Mouse (Mus musculus): ENCODE results near the gene Gm13057. TPM values are rescaled to one million over a fixed set of nuclear protein-coding genes. Genes with fewer than 3 reads are reported as not detected.
"Not testable (repeated sequence)": the region's sequence is repeated elsewhere in the genome, so short reads cannot be mapped to it uniquely, and the experiment has no call there.

Gene Gm13057
- polyA plus RNA-seq (2016; fragmentation: Nextera tagmentation; extraction: Ambion mirVana), result not detected in 2 replicates

- WGBS, result no CpG with 5 or more reads among the region's 3 CpGs
- DNase-seq (ENCODE audit: low spot score); H3K36me3 ChIP-seq; H3K27ac ChIP-seq; H3K4me1 ChIP-seq; H3K4me3 ChIP-seq; H3K9me3 ChIP-seq (replicated peaks); H3K27me3 ChIP-seq (ENCODE audit: low read depth, poor library complexity, severe bottlenecking): not testable (repeated sequence)
These were observed at the start of gene Gm13057, which contains the start of gene BC080695 for GRCm38 (mm10) chr4:143551400-143551799. Gene Gm13057 (plus strand): TSS chr4:143551709. Gene BC080695 (plus strand): TSS chr4:143551700.

- H3K27ac ChIP-seq, result no peak within 1 kb of the TSS
- no peak for DNase-seq (ENCODE audit: low spot score)
- no peaks in the 10 kb centered on the region for H3K9me3 ChIP-seq (replicated peaks)
- no peaks in the 10 kb centered on the region for H3K4me1 ChIP-seq
- no peaks in the 10 kb centered on the region for H3K36me3 ChIP-seq
- no peak within 1 kb of the TSS for H3K4me3 ChIP-seq
- H3K27me3 ChIP-seq (ENCODE audit: low read depth, poor library complexity, severe bottlenecking), result no peaks in the 10 kb centered on the region
- 87% methylated on average over 3 of the region's 3 CpGs for WGBS
These were observed 40.5 kb upstream of the Gm13057 start, which contains the start of gene Gm13043 for GRCm38 (mm10) chr4:143511043-143511442. Gene Gm13043 (plus strand): TSS chr4:143511343.

- not testable (repeated sequence) for H3K9me3 ChIP-seq (replicated peaks); H3K27ac ChIP-seq; H3K36me3 ChIP-seq; H3K4me1 ChIP-seq; H3K4me3 ChIP-seq; DNase-seq (ENCODE audit: low spot score); H3K27me3 ChIP-seq (ENCODE audit: low read depth, poor library complexity, severe bottlenecking)
- WGBS, result no CpG with 5 or more reads among the region's 3 CpGs
These were observed 15.9 kb upstream of the Gm13057 start, which contains the start of gene Gm13040 for GRCm38 (mm10) chr4:143535654-143536053. Gene Gm13040 (plus strand): TSS chr4:143535954.

Other genes starting within 250 kb of the Gm13057 start
- gene Lrrc38, start 202.0 kb upstream of the Gm13057 start, polyA plus RNA-seq (2016; fragmentation: Nextera tagmentation; extraction: Ambion mirVana), result 0.08 and 0.14 TPM in 2 replicates
- not detected in 2 replicates for gene Pramel1, start 157.3 kb upstream of the Gm13057 start, polyA plus RNA-seq (2016; fragmentation: Nextera tagmentation; extraction: Ambion mirVana)
- 14.9 and 21.1 TPM in 2 replicates for gene Pramef8, start 139.3 kb upstream of the Gm13057 start, polyA plus RNA-seq (2016; fragmentation: Nextera tagmentation; extraction: Ambion mirVana)
- not detected in 2 replicates for gene Oog4, start 101.4 kb upstream of the Gm13057 start, polyA plus RNA-seq (2016; fragmentation: Nextera tagmentation; extraction: Ambion mirVana)
- not detected in 2 replicates for gene Gm13043, start 40.4 kb upstream of the Gm13057 start, polyA plus RNA-seq (2016; fragmentation: Nextera tagmentation; extraction: Ambion mirVana)
- gene Gm13040, start 15.8 kb upstream of the Gm13057 start, polyA plus RNA-seq (2016; fragmentation: Nextera tagmentation; extraction: Ambion mirVana), result not detected in 2 replicates
- not detected in 2 replicates for gene BC080695, start within 50 bp of the Gm13057 start, polyA plus RNA-seq (2016; fragmentation: Nextera tagmentation; extraction: Ambion mirVana)
- not detected in 2 replicates for gene Gm13083, start 63.3 kb downstream of the Gm13057 start, polyA plus RNA-seq (2016; fragmentation: Nextera tagmentation; extraction: Ambion mirVana)
- not detected in 2 replicates for gene Gm13088, start 105.5 kb downstream of the Gm13057 start, polyA plus RNA-seq (2016; fragmentation: Nextera tagmentation; extraction: Ambion mirVana)
- gene Gm13089, start 151.0 kb downstream of the Gm13057 start, polyA plus RNA-seq (2016; fragmentation: Nextera tagmentation; extraction: Ambion mirVana), result not detected in 2 replicates
- not detected in 2 replicates for gene Gm13078, start 167.7 kb downstream of the Gm13057 start, polyA plus RNA-seq (2016; fragmentation: Nextera tagmentation; extraction: Ambion mirVana)
- gene Gm13023, start 237.6 kb downstream of the Gm13057 start, polyA plus RNA-seq (2016; fragmentation: Nextera tagmentation; extraction: Ambion mirVana), result not detected in 2 replicates